Mouse (Mus musculus) hindbrain, embryonic 15.5 days (tissue): ENCODE measurements at regions not wholly inside any gene's neighbourhood (a gene's known extent, or its start where the extent isn't known, plus 50 kb on each side); places are given as distances from the start of the nearest gene placed in this dataset.
"Not testable (repeated sequence)": the region's sequence is repeated elsewhere in the genome, so short reads cannot be mapped to it uniquely, and the experiment has no call there.

Source experiments
- ATAC-seq: fragments of 200-750 bp; cut with Nextera tagmentation; 2 replicates; pipeline ENCODE4 v1.8.0; 2017; ENCODE audit warnings: low read depth, moderate number of reproducible peaks, moderate TSS enrichment; ENCODE audit not compliant: low FRiP score
- H3K27ac ChIP-seq: fragments of 300-500 bp; sonication (generic); replicated peaks from 2 replicates; pipeline ENCODE4 v1.5.1; 2015; ENCODE audit warnings: mild to moderate bottlenecking, inconsistent platforms
- H3K27me3 ChIP-seq: fragments of 300-500 bp; sonication (generic); 2 replicates; pipeline ENCODE4 v1.6.1; 2015; ENCODE audit warnings: control low read depth, inconsistent platforms
- H3K36me3 ChIP-seq: fragments of 300-500 bp; sonication (generic); 2 replicates; pipeline ENCODE4 v1.6.1; 2015; ENCODE audit warnings: control low read depth, inconsistent platforms
- H3K4me1 ChIP-seq: fragments of 300-500 bp; sonication (generic); replicated peaks from 2 replicates; pipeline ENCODE4 v1.6.1; 2015; ENCODE audit warnings: control low read depth, inconsistent platforms
- H3K4me2 ChIP-seq: fragments of 300-500 bp; sonication (generic); 2 replicates; pipeline ENCODE4 v1.6.1; 2015; ENCODE audit warnings: moderate library complexity, mild to moderate bottlenecking, inconsistent platforms
- H3K4me3 ChIP-seq: fragments of 300-500 bp; sonication (generic); 2 replicates; pipeline ENCODE4 v1.5.1; 2015; ENCODE audit warnings: mild to moderate bottlenecking, inconsistent platforms
- H3K9ac ChIP-seq: fragments of 300-500 bp; sonication (generic); 2 replicates; pipeline ENCODE4 v1.6.1; 2015; ENCODE audit warnings: inconsistent platforms
- H3K9me3 ChIP-seq: fragments of 300-500 bp; sonication (generic); 2 replicates; pipeline ENCODE4 v1.6.1; 2016; ENCODE audit warnings: control low read depth, inconsistent platforms
- whole genome bisulfite sequencing: fragments of 180-500 bp; shearing (Covaris S2); methylation state at CpG from one replicate; pipeline ENCODE4 v1.1.7; 2015; 5-methylcytosine and 5-hydroxymethylcytosine counted together

DNA sequence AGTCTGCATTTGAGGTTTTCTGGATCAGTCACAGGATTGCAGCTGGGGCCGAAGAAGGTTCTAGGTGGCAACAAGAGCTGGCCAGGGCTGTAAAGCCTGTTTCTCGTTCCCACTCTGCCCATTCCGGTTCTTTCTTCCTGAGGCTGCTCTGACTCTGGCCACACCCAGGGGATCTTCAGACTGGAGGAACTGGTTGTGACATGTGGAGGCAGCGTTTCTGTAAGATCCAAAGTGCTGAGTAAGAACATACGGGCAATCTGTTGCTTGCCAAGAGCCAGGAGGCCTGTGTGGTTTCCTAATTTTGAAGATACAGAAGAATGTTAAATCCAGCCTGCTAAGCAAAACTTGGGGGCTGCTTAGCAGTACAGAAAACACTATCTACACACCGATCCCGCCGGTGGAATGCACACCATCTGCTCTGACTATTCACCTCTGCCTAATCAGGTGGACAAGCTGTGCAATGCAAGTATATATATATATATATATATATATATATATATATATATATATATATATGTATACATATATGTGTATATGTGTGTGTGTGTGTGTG, 99.3 kb upstream of the Bmp2k start:
- no peak for ATAC-seq

DNA sequence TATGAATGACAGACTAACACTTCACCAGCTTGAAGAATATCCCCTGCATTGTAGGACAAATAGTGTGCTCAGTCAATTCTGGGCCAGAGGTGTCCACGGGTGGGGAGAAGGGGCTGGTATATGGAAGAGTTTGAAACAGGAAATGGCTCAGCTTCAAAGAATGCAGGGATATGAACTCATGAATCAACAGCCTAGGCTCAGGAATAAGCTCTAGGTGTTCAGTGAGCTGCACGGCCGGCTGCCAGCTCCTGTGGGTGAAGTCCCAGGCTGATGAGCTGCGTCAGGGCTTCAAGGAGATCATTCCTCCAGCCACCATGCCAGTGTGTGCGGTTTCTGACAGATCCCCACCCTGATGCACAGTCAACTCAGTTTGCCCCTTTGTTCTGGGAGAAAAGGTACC, 98.8 kb upstream of the Bmp2k start:
- ATAC-seq = no peak
- Histone ChIP-seq H3K9ac (no peak overlapping the region), H3K36me3 (no peaks in the 10 kb centered on the region), H3K9me3 (no peaks in the 10 kb centered on the region), H3K4me3 (no peak overlapping the region), H3K4me2 (no peak overlapping the region), H3K4me1 (no peaks in the 10 kb centered on the region), H3K27me3 (no peaks in the 10 kb centered on the region), H3K27ac (no peak overlapping the region)
- 84% methylated on average over 5 of the region's 5 CpGs for WGBS

More for the DNA sequence above, 99.3 kb upstream of the Bmp2k start:
- no peak overlapping the region for H3K27ac ChIP-seq
- H3K9me3 ChIP-seq = no peaks in the 10 kb centered on the region
- no peak overlapping the region for H3K4me3 ChIP-seq
- no peak overlapping the region for H3K9ac ChIP-seq
- no peaks in the 10 kb centered on the region for H3K27me3 ChIP-seq
- no peaks in the 10 kb centered on the region for H3K4me1 ChIP-seq
- H3K4me2 ChIP-seq = no peak overlapping the region
- 84% methylated on average over 8 of the region's 8 CpGs for WGBS
- no peaks in the 10 kb centered on the region for H3K36me3 ChIP-seq

DNA sequence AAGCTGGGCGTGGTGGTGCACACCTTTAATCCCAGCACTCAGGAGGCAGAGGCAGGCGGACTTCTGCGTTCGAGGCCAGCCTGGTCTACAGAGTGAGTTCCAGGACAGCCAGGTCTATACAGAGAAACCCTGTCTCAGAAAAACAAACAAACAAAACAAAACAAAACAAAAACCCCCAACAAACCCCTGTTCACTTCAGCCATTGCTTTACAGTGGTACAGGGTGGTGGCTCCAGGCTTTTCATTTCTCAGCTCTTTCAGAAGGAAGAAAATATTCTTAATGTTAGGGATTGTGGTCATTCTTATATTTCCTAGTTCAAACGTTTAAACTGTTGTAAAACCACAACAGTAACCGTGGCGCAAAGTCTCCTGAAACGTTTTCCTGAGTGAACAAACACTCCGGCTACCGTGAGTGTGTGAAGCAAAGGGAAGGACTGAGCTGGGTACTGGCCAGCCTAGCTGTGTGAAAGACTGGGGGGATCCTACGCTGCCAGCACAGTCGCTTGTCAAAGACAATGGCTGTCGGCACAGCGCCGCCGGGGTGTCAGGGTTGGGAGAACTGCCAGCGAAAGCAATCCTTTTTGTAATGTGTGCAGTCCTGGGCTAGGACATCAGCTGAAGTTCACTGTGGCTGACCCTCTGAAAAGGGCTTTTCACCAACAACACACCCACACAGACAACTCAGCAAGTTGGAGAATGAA, 91.8 kb upstream of the Bmp2k start:
- H3K9me3 ChIP-seq = no peaks in the 10 kb centered on the region
- H3K36me3 ChIP-seq = no peaks in the 10 kb centered on the region
- no peak overlapping the region for H3K9ac ChIP-seq
- WGBS = 27% methylated on average over 17 of the region's 17 CpGs
- peak overlapping the region; percentile 39 for H3K4me2 ChIP-seq
- peaks cover 8% of the 10 kb centered on the region for H3K4me1 ChIP-seq
- no peaks in the 10 kb centered on the region for H3K27me3 ChIP-seq
- ATAC-seq = peak; percentile 95
- H3K4me3 ChIP-seq = no peak overlapping the region
- peak overlapping the region; percentile 18; the same call in 1 of the 2 replicates for H3K27ac ChIP-seq

- not testable (repeated sequence) for H3K27me3 ChIP-seq, H3K36me3 ChIP-seq, H3K9me3 ChIP-seq, H3K9ac ChIP-seq, H3K4me2 ChIP-seq, H3K4me1 ChIP-seq, H3K27ac ChIP-seq, H3K4me3 ChIP-seq, ATAC-seq
- WGBS = 94% methylated on average over 2 of the region's 2 CpGs
Measured at GRCm38 (mm10) chr5:96908371-96908770, 89.1 kb upstream of the Bmp2k start.

DNA sequence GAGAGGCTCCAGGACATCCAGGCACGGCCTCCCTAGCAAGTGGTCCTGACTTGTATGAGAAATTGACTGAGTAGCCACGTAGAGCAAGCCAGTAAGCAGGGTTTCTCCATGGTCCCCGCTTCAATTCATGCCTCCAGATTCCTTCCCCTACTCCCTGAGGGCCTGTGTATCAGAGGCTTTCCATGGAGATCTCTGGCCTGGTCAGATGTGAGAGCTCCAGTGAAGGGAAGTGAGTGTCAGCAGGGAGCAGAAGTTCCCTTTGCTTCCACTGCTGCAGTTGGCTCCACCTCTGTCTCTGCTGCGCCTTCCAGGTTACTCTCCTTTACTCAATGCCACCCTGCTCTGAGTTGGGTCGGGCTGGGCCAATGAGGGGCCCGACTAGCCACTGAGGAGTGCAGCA, 88.3 kb upstream of the Bmp2k start:
- Histone ChIP-seq H3K36me3 (no peaks in the 10 kb centered on the region), H3K9me3 (no peaks in the 10 kb centered on the region), H3K27me3 (no peaks in the 10 kb centered on the region), H3K27ac (no peak overlapping the region), H3K4me2 (no peak overlapping the region), H3K4me3 (no peak overlapping the region), H3K9ac (no peak overlapping the region), H3K4me1 (peaks cover 8% of the 10 kb centered on the region)
- ATAC-seq = no peak
- WGBS = 74% methylated on average over 6 of the region's 6 CpGs

DNA sequence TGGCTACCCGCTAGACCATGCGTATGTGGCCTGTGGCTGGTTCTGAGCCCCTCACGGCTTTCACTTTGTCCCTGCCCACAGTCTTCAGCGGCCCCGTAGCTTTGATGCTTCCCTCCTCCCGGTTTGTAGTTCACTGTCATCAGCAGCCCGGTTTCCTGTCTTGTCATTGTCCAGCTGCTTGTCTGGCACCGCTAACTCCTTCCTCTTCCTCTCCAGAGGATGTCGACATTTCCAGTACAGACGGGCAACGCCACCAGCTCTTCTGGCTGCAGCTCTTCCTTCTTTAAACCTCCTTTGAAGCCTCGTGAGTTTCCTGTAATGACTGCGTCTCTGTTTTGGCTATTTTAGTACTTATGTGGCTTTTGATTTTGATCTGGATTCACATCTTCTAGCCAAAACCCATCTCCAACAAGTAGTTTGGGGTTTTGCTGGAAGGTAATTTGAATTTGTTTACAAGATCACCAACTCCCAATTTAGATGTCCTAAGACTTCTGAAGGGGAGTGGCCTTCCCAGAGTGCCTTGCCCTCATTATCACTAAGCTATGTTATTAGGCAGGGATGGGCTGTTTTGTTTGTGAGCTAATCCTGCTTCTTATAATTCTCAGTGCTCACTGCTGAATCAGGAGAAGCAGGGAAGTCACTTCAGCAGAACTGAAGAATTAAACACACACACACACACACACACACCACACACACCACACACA, 85.8 kb upstream of the Bmp2k start:
- no peak overlapping the region; the same call in 1 of the 2 replicates for H3K27ac ChIP-seq
- H3K36me3 ChIP-seq = no peaks in the 10 kb centered on the region
- H3K9me3 ChIP-seq = no peaks in the 10 kb centered on the region
- no peaks in the 10 kb centered on the region for H3K27me3 ChIP-seq
- WGBS = 67% methylated on average over 13 of the region's 13 CpGs
- 0 out of 2 replicates have a peak, but pooled peaks have one; percentile 24 for ATAC-seq
- no peaks in the 10 kb centered on the region for H3K4me1 ChIP-seq
- no peak overlapping the region for H3K9ac ChIP-seq
- no peak overlapping the region for H3K4me2 ChIP-seq
- no peak overlapping the region for H3K4me3 ChIP-seq

DNA sequence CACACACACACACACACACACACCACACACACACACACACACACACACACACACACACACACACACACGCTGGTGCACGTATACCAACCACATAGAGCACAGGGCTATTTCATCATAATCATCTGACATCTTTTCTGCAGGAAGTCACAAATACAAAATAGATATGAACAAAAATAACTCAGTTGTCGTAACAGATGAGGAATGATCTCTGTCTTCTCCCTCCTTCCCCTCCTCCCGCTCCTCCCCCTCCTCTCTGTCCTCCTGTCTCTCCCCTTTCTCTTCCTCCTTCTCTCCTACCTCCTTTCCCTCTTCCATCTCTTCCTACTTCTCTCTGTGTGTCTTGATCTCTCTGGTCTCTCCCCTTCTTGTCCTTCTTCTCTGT, 85.2 kb upstream of the Bmp2k start:
- H3K4me3 ChIP-seq = no peak overlapping the region
- no peak overlapping the region for H3K4me2 ChIP-seq
- H3K27ac ChIP-seq = no peak overlapping the region
- no peaks in the 10 kb centered on the region for H3K27me3 ChIP-seq
- no peaks in the 10 kb centered on the region for H3K36me3 ChIP-seq
- ATAC-seq = no peak
- WGBS = 81% methylated on average over 4 of the region's 4 CpGs
- no peaks in the 10 kb centered on the region for H3K9me3 ChIP-seq
- no peak overlapping the region for H3K9ac ChIP-seq
- 0 out of 2 replicates have a peak, but pooled peaks cover 2% of the 10 kb centered on the region for H3K4me1 ChIP-seq

GRCm38 (mm10) chr5:96912781-96913180, 84.7 kb upstream of the Bmp2k start:
- Histone ChIP-seq H3K4me3 (no peak overlapping the region), H3K9me3 (no peaks in the 10 kb centered on the region), H3K4me1 (0 out of 2 replicates have a peak, but pooled peaks cover 3% of the 10 kb centered on the region), H3K27ac (no peak overlapping the region; the same call in 1 of the 2 replicates), H3K9ac (no peak overlapping the region), H3K4me2 (no peak overlapping the region), H3K36me3 (no peaks in the 10 kb centered on the region), H3K27me3 (no peaks in the 10 kb centered on the region)
- no peak for ATAC-seq
- WGBS = 82% methylated on average over 4 of the region's 4 CpGs

DNA sequence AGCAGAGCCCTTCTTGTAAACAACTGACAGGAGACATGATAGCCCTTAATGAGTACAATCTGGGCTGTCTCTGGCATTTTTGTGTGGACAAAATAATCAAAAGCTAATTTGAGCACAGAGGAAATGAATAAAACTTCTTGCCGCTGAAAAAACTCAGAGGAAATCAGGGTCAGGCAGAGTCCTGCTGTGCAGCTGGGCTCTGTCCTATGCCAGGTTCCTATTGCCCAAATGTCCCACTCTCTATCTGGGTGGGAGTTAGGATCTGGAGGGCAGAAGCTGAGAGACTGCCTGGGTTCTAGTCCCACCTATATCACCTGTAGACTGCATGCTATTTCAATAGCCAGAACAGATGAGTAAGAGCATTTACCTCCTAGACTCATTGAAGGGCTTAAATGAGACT, 83.8 kb upstream of the Bmp2k start:
- no peaks in the 10 kb centered on the region for H3K9me3 ChIP-seq
- no peak overlapping the region for H3K4me2 ChIP-seq
- H3K36me3 ChIP-seq = no peaks in the 10 kb centered on the region
- no peak overlapping the region for H3K9ac ChIP-seq
- H3K27ac ChIP-seq = no peak overlapping the region
- H3K4me1 ChIP-seq = 0 out of 2 replicates have a peak, but pooled peaks cover 3% of the 10 kb centered on the region
- WGBS = 76% methylated on average over 1 of the region's 1 CpGs
- H3K27me3 ChIP-seq = no peaks in the 10 kb centered on the region
- H3K4me3 ChIP-seq = no peak overlapping the region
- no peak for ATAC-seq

- H3K36me3 ChIP-seq = no peaks in the 10 kb centered on the region
- H3K27ac ChIP-seq = no peak overlapping the region
- no peak overlapping the region for H3K9ac ChIP-seq
- no peak overlapping the region for H3K4me2 ChIP-seq
- WGBS = 79% methylated on average over 4 of the region's 4 CpGs
- no peak overlapping the region for H3K4me3 ChIP-seq
- 0 out of 2 replicates have a peak, but pooled peaks cover 3% of the 10 kb centered on the region for H3K4me1 ChIP-seq
- ATAC-seq = no peak
- no peaks in the 10 kb centered on the region for H3K27me3 ChIP-seq
- H3K9me3 ChIP-seq = no peaks in the 10 kb centered on the region
Measured at GRCm38 (mm10) chr5:96914696-96915404, 82.6 kb upstream of the Bmp2k start.

DNA sequence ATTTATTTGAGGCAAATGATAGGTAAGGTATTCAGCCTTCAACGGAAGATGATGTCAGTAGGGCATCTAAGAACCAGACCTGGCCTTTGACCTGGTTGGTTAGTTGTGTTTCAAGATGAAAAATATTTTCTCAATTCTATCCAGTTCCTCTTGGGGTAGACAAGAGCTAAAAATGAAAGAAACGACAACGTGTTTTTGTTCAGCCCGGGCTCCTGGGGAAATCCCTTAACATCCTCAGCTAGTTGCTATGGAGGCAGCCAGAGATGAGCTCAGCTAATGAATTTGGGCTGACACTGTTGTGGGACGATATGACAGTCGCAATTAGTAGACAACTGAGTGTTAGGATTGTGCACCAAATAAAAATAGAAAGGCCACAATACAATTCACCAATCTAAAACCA, 80.6 kb upstream of the Bmp2k start:
- no peak overlapping the region for H3K9ac ChIP-seq
- H3K9me3 ChIP-seq = no peaks in the 10 kb centered on the region
- H3K36me3 ChIP-seq = no peaks in the 10 kb centered on the region
- no peak; the same call in 1 of the 2 replicates for ATAC-seq
- no peak overlapping the region for H3K4me3 ChIP-seq
- H3K27ac ChIP-seq = peak overlapping the region; percentile 43
- WGBS = 38% methylated on average over 6 of the region's 6 CpGs
- no peaks in the 10 kb centered on the region for H3K27me3 ChIP-seq
- 0 out of 2 replicates have a peak, but pooled peaks cover 3% of the 10 kb centered on the region for H3K4me1 ChIP-seq
- H3K4me2 ChIP-seq = no peak overlapping the region
